Mouse (Mus musculus) brain, embryonic 14.5 days (tissue): ENCODE data around the gene Slc44a5. TPM values are rescaled to one million over a fixed set of nuclear protein-coding genes. Genes with fewer than 3 reads are reported as not detected.

Source experiments
- DNase-seq: peaks from one replicate; pipeline ENCODE4 v3.0.0-alpha.2; 2011; ENCODE audit warnings: low read depth
- CTCF ChIP-seq: fragments of 200-500 bp; IDR thresholded peaks from 2 replicates; pipeline ENCODE4 v1.5.1; 2012; ENCODE audit warnings: inconsistent platforms, mild to moderate bottlenecking, moderate library complexity, borderline replicate concordance; ENCODE audit not compliant: insufficient read depth, insufficient read length; ENCODE audit errors: extremely low read depth
- POLR2A ChIP-seq: fragments of 200-500 bp; IDR thresholded peaks from 2 replicates; pipeline ENCODE4 v1.6.1; 2012; ENCODE audit warnings: mild to moderate bottlenecking, inconsistent platforms, borderline replicate concordance; ENCODE audit not compliant: poor library complexity, insufficient read depth, insufficient read length, severe bottlenecking; ENCODE audit errors: extremely low read depth
- polyA plus RNA-seq: library from polyadenylated mRNA; depleted of rRNA; stranded (reverse); fragments of >200 nt; gene quantifications from 2 replicates; pipeline ENCODE4 v1.2.3, GENCODE M21; 2012

The Slc44a5 gene
- polyA plus RNA-seq, 1 experiment, result 19.6 TPM

DNA sequence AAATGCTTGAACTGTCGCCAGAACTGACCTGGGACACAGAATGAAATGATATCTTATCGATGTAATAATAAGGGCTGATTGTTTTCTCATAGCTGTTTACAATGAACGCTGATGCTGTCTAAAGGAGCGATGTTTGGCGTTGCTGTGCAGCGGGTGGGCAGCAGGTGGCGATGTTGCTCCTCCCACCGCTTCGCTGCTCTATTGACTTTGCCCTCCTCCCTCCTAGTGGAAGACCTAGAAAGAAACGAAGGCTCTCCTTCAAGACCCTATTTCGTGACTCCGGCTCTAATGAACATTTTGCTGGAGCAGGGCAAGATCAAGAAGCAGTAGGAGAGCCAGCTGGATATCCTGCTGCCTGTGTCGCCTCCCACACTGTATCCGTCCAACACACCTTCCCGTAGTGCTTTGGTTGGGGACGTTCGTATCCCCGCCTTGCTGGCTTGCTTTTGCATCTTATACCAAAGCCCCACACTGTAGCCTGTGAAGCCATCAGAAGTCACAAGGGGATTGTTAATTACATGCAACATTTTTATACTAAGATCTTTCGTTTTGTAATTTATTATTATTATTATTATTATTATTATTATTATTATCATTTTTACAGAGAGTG lies 296.6 kb downstream of the Slc44a5 start:
- TF ChIP-seq CTCF, result peak; percentile 100
- no peak for TF ChIP-seq POLR2A
- DNase-seq, result peak; percentile 87

GRCm38 (mm10) chr3:154274681-154275080 lies 301.4 kb downstream of the Slc44a5 start:
- TF ChIP-seq CTCF (no peak), POLR2A (no peak)

DNA sequence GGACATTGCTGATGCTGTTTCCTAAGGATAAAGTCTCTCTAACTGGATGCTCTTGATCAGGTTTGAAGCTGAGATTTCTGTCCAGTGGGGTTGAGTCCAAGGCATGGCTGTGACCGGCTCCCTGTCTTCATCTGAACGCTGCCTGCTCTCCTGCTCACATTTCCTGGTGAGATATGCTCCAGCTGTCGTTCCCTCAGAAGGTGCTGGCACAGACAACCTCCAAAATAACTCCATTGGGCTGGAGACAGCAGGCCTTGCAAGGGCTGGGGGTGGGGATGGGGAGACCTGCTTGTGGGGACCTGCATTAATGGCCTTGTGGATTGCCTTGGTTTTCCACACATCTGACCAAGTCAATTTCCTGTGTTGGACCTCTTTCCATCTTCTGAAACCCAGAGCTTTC lies 311.0 kb downstream of the Slc44a5 start:
- DNase-seq, result no peak
- TF ChIP-seq CTCF (no peak), POLR2A (no peak)

More at GRCm38 (mm10) chr3:154274681-154275080, 301.4 kb downstream of the Slc44a5 start:
- no peak for DNase-seq

- TF ChIP-seq POLR2A, result no peak
- no peak for TF ChIP-seq CTCF
- DNase-seq, result no peak
These were observed 312.1 kb downstream of the Slc44a5 start for GRCm38 (mm10) chr3:154285351-154285750.

DNA sequence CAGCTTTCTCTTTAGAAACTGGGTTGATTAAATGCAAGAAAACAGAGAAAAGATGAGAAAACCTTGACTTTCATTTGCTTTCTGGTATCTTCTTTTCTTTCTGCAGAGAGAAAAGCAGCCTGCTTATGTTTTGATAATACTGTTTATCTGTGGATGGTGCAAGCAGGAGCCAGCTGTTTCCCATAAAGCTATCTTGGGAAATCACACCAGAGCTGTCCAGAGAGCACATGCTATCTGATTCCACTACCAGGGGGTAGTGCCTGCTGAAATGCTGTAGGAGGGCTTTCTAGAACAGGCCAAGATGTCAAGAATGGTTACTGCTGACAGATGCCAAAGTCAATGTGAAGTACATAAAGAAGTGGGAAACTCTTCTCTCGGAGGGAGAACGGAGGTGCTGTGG lies 314.0 kb downstream of the Slc44a5 start:
- TF ChIP-seq POLR2A (no peak), CTCF (no peak)

DNA sequence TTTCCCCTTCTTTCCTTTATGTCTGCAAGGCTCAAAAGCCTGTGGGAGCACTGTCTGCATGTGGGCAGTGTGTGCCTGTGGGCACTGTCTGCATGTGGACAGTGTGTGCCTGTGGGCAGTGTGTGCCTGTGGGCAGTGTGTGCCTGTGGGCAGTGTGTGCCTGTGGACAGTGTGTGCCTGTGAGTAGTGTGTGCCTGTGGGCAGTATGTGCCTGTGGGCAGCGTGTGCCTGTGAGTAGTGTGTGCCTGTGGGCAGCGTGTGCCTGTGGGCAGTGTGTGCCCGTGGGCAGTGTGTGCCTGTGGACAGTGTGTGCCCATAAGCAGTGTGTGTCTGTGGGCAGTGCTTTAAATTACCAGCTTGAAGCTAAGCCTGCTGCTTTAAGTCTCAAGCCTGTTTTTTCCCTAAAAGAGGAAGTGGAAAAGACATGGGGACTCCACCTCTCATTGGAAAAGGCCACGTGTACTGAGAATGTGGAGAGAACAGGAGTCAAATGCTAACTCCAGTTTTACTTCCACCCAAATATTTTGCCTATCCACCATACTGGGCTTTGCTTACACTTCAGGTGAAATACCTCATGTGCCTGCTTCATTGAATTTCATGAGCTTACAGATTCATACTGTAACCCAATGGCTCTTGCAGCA lies 315.3 kb downstream of the Slc44a5 start:
- no peak for TF ChIP-seq CTCF
- no peak for TF ChIP-seq POLR2A
- DNase-seq, result no peak

More for the DNA sequence above, 314.0 kb downstream of the Slc44a5 start:
- no peak for DNase-seq

DNA sequence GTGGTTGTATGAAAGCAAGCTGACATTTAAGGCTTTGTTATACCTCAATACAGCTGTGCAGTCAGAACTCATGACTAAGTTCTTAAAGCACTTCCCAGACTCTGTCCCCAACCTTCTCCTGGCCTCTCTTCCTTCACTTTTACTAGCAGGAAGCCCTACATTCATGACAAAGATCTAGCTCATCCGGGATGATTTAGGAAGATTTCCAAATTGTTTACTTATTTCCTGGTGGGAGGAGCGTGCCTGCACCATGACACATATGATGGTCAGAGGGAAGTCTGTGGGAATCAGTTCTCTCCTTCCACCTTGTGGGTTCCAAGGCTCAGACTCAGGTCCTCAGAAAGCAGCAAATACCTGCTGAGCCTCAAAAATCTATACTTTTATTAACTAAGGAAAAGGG lies 317.1 kb downstream of the Slc44a5 start:
- no peak for TF ChIP-seq POLR2A
- no peak for TF ChIP-seq CTCF
- DNase-seq, result no peak

DNA sequence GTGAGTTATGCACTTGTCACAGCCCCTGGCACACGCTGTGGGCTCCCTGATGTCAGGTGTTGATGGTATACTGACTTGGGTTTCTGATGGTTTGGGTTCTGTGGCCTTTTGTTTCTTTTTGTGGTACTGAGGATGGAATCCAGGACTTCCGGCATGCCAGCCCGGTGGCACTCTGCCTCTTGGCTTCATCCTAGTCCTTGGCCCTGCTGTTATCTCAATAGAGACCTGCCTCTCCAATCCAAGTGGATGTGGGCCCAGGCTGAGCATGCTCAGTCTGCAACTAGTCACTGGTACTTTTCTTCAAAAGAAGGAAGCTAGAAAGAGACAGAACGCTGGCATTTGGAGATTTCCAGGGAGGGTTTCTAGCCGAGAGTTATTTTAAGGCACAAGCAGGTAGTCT lies 318.9 kb downstream of the Slc44a5 start:
- TF ChIP-seq CTCF (no peak), POLR2A (no peak)
- DNase-seq, result peak; percentile 9

DNA sequence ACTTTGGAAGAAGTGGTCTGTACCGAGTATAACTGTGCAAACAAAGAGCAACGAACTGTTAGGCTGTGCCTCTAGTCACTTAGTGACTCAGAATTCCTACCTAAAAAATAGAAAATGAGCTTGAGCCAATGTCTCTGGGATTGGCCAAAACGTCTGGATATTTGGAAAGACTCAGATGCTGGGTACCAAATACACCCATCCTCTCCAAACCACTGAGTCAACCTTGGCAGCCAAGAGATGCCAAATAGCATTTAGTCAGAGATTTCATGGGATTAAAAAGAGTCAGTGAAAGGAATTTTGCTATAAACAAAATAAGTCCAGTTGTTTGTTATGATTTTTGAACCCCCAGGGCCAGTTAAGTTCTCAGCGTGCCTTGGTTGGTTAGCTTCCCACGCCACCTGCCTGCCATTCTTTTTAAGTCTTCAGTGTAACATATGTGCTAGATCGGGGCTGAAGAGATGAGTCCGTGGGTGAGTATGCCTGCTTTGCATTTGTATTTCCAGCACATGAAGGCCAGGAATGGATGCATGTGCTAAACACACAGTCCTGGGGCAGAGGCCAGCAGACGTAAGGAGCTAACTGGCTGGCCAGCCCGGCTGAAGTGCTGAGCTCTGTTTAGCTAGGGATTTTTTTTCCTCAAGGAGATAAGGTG lies 320.7 kb downstream of the Slc44a5 start:
- no peak for DNase-seq
- no peak for TF ChIP-seq CTCF
- TF ChIP-seq POLR2A, result no peak

DNA sequence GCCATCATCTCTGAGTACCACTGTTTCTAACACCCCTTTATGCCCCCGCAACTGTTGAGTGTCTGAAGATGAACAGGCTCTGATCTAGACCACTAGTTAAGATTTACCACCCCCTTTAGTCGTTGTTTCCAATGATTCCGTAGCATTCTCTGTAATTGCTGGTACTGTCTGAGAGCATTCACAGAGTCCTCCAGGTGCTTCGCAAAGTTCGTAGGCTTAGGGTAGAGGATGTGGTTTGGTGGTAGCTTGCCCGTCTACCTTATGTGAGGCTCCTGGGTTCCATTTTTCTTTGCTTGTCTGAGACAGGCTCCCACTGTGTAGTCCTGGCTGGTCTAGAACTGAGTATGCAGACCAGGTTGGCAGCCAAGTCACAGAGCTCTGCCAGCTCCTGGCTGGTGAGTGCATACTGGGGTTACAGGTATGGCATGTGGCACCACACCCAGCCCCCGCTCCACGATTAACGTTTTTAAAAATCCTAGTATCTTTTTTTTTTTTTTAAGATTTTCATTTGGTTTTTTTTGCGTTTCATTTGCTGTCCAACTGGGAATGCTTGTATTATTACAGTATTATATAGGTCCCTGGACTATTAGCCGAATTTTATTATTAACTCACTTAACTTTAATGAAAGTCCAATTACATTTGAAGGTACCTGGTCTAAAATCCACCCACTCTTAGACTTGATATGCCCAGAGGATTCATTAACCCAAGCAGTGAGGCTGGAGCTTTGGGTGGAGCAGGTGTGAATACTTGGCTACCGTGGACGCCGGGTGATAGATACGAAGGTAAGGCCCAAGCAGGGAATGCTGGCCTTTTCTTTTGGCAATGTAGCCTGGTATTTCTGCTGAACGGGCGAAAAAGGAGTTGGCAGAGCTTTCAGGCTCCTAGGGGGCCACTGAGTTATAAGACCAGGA lies 321.9 kb downstream of the Slc44a5 start:
- DNase-seq, result no peak

DNA sequence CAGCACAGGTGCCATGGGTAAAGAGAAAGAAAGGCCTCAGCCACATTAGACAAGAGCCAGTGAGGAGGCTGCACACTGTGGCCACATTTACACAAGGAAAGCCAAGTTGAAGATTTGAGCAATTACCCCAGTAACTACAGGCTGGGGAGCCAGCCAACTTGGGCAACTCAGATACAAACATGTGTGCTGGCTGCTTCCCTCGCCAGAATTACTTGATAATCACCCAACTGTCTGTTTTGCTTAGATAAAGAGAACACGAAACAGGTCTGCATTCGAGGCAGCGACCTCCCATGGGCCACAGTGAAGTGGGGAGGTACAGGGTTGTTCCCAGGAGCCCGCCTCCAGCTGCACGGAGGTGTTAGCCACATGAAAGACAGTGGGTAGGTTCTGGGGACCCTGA lies 324.3 kb downstream of the Slc44a5 start:
- TF ChIP-seq POLR2A, result no peak
- TF ChIP-seq CTCF, result no peak
- peak; percentile 78 for DNase-seq

More for the DNA sequence above, 321.9 kb downstream of the Slc44a5 start:
- TF ChIP-seq POLR2A (no peak), CTCF (no peak)
